Mouse (Mus musculus): ENCODE data around the gene Fgf13. TPM values are rescaled to one million over a fixed set of nuclear protein-coding genes. Genes with fewer than 3 reads are reported as not detected.

Fgf13 gene
- polyA plus RNA-seq (2017; shearing (Covaris generic)), result 1 to 10 TPM; 7.9 to 8.4 TPM

DNA sequence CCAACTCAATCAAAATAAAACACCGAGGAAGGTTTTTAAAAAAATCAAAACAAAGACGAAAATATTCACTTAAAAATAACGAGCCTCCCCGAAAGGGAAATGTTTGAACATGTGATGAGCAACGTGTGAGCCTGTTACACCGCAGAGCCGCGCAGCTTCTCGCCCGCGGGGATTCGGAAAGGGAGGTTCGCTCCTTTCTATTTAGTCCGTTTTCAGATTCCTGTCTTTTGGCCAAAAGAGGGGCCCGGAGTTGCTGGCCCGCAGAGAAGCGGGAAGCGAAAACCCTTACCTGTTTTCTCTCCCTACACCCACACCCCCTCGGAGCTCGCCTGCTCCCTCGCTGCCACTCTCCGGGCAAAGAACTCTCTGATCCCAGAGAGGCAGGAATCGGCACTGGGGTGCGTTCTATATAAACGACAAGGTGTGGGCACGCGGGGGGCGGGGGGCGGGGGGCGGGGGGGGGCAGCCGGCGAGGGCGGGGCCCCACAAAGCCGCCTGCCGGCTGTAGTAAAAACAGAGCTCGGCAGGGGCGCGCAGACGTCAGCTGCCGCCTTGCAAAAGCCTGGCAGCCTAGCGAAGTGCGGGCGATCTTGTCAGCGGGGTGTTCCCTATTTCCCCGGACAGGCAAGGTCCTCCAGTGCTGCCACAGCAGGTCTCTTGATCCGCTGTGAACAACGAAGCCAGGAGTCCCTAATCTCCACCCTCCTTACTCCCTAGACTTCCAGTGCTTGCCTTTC, at the start of gene Fgf13:
Gene Fgf13 (minus strand): TSS at position 377 of the 737 bp plus-strand sequence.
- peak; percentile 41 for ATAC-seq

DNA sequence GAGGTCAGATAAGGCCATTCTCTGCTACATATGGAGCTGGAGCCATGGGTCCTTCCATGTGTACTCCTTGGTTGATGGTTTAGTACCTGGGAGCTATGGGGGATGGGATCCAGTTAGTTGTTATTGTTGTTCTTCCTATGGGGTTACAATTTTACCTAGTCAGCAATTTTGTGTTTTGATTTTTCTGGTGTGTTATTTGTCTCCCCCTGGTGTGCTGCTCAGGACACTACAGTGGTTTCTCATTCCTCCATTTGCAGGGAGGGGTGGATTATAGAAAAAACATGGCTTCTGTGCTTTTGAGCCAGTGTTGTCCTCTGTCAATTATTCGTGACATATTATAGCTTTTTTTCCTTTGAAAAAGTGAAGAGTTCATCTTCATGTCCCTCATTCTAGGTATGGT, 38.7 kb upstream of the Fgf13 start:
- peak; percentile 46 for ATAC-seq

DNA sequence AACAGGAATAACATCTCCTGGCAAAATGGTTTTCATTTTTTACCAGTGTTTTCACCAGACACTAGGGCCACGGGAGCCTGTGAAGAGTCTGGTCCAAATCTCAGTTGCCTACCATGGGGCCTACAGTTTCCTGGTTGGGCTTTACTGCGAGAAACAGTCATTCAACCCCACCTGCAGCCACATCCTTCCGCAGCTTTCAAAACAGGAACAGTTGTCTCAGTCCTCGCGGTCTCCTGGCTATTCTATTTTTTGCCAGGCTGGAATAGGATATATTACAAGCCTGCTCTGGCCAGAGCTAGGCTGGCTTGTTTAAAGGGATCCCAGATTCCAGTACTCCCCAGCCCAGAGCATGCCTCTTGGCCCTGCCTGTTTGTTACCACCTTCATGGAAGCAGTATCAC, 21.2 kb upstream of the Fgf13 start:
- peak; percentile 82 for ATAC-seq

DNA sequence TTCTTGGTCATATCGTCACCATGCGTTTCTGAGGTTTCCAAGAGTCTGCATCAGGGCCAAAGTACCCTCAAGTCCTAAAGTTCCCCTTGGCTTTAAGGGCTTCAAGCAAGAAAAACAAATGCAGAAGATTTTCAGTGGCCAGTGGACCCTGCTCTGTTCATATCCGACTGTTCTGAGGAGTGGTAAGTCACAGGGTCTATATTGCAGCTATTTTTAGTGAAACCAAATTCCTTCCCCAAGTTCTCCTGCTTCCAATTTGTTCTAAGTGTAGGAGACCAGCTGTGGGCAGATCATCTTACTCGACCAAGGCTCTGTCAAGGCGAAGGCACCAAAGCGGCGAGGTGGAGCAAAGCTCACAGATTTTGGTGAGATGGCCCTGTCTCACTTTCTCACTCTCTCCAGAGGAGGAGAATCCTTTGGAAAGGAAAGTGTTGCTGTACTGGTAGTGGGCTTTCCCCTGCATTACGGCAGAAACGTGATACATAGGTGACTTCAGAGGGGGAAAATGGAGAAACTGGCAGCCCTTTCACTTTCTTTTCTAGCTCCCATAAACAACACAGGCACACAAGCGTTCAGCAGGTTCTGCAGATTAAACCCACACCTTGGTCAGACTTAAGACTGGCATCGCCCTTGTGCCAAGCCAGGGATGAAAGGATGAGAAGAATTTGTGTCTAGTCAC, 17.8 kb upstream of the Fgf13 start:
- ATAC-seq, result peak; percentile 41

DNA sequence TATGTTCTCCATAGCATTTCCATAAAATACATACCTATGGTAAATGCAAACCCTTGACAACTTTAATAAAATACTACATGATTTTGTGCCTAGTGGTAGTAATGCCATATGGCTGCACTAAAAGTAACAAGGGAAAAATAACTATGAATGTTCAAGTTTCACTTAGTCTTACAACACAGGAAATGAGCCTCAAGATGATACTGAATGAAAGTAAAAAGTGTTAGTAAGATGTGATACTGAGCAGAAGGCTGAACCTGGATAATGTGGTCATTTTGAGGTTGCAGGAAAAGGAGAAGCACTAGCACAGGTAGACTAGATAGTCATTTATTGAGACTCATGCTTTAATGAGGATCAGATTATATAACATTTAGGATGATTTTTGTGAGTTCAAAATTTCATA, 16.2 kb upstream of the Fgf13 start:
- ATAC-seq, result peak; percentile 55

DNA sequence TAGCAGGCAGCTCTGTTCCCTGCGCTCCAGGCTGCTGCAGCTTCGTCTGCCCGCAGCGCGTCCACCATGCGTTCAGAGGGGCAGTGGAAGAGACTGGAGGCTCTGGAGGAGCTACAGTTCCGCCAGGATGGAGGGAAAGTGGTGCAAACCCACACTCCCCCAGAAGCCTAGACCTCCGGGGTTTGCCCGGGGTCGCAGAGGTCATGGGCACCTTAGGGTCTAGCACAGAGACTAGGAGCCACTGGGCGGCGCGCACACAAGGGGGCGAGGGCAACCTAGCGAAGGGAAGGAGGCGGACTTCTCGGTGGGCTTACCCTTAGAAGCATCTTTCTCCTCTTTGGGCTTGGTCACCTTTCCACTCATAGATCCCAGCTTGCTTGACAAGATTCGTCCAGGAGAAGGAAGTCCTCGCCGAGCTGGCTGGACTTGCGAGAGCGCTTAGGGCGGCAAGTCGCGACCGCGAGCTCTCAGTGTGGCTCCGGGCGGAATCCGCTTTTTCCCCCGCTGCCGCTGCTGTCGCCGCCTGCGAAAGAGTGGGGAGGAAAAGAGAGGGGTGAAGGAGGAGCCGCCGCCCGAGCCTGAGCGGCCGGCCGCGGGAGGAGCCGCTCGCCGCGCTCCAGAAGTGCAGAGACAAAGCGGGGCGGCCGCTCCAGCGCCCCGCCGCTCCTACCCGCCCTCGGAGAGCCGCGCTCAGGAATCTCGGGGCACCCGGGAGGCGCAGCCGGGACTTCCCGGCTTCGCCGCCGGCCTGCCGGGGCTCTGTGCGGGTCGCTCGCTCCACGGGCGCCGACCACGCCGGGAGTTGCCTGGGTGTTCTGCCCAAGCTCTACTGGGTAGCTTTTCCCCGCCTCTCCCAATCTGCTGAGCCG, 811 bp downstream of the Fgf13 start:
- peak; percentile 48 for ATAC-seq

DNA sequence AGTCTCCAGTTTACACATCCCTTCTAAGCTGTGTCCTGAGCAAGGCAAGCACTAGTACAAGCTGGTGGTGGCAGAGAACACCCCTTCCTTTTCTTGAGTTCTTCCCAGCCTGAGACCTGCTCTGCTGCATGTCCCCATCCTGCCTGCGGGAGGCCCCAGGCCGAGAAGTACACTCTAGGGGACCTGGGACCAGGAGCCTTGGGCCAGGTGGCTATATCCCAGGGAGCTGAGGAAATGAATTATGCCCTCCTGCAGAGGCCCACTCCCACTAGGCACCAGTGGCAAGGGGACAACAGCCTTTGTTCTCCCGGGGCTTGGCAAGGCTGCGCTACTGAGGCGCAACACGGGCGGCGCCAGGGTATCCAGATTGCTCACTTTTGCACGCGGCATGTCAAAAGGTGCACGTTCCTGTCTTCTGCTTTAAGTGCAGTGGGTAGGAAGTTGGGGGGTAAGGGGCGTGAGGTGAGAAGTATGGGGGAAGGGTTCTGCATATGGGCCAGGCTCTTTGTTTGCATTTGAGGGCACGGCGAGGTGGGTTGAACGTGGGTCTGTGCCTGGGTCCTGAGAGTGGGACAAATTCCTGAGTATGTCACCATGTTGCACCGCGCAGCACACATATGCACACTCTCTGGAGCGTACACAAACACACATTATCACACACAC, 1.7 kb downstream of the Fgf13 start:
- ATAC-seq, result no peak

DNA sequence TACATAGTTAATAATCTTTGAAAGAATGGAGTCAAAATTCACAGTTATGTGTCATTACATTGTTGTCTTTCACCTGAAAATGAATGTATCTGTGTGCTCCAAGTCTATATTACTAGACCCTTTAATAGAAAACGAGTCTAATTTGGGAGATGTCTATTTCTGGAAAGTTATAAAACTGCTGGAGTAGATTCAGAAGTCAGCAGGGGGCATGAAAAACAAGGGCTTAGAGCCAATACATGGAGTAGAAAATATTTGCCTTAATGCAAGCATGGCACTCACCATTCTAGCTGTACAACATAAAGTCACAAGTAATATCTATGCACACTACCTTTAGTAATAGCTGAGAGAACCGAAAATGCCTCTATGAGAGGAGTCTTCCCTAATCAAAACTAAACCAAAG, 19.9 kb downstream of the Fgf13 start:
- no peak for ATAC-seq

DNA sequence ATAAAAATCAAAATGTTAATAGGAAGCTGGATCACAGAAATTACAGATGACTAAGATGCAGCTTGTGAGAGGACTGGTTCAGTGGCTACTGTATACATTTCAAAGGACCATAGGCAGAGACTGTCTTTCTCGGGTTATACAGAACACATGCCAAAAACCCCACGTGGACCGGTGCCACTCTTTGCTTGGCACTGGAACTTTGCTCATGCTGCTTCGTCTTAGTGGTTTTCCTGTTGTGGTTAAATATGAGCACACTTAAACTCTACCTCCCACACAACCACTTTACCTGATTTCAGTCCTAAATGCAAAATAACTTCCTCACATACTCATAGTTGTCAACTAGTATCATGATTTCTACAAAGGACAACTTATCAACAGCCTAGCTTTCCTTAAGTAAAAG, 59.6 kb downstream of the Fgf13 start:
- peak; percentile 92 for ATAC-seq

DNA sequence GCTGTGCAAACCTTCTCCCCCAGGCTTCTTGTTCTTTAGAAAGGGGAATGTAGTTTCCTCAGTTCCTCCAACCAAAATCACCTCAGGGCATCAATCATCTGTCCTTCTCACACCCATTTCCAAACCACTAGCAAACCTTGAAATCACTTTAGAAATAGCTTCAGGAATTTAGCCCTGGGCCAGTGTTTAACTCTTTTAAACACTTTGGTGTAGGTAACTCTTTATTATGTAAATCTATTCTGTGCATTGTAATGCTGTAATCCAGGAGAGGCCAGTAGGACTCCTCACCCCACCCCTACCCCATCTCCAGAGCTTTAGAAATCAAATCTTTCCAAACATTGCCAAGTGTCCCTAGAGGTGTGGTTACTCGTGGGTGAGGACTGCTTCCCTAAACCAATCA, 74.5 kb downstream of the Fgf13 start:
- ATAC-seq, result no peak

DNA sequence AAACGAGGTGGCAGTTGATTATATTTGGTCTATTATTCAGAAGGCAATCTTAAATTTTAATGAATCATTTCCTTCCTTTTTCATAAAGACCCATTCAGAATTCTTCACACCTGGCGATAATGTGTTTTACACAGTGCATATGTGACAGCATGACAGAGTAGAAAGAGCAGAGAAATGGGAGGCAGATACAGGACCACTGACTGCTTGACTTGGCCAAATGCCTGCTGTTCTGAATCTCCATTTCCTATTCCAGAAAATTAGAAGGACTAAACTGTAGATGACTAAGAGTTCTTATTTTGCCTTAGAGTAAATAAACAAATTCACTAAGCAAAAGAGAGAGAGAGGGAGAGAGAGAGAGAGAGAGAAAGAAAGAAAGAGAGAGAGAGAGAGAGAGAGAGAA, 82.4 kb downstream of the Fgf13 start:
- no peak for ATAC-seq

DNA sequence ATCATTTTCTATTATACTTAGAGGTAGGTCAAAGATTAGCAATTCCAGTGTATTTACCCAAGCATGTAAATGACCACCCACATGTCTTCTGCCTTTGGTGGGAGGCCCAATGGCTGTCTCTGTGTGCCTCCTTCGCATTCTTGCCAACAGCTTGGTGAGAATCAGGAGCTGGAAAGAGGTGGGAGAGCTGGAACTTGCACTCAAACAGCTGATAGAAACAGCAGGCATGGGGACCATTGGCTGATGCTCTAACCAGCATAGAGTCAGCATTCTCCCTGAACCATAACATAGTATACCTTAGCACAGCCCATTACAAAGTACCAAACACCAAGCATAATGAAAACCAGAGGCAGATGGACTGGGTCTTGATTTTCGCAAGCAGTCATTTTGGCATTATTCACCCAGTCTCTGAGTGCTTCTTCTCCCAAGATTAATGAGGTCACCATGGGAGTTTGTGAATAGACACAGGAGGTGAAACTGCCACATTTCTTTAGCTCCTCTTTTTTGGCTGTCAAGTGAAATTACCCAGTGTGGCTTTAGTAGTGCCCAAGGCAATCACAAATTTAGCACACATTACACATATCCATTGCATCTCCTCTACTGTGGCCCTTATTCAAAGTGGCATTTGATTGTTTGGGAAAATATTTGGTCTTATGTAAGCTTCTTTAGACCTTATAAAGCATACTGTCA, 165.1 kb downstream of the Fgf13 start:
- ATAC-seq, result no peak

DNA sequence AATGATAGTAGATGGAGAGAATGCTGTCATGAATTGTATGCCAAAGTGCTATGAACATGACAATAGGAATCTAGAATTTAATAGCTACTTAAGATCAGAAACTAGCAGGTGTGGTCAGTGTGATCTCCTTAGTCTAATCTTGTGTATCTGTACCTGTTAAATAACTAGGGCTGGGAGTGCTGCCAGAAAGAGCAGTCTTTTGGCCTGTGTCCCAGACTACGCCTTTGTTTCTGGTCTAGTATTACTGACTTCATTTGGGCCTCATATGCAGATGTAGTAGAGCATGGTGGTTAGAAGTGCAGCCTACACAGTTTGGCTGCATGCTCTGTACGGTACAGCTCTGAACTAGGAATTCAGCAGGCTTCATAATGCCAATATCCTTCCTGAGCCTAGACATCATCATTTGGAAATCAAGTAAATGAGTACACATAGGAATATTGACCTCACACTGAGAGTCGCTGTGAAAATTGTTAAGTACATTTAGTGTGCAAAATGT, 276.9 kb downstream of the Fgf13 start:
- no peak for ATAC-seq

DNA sequence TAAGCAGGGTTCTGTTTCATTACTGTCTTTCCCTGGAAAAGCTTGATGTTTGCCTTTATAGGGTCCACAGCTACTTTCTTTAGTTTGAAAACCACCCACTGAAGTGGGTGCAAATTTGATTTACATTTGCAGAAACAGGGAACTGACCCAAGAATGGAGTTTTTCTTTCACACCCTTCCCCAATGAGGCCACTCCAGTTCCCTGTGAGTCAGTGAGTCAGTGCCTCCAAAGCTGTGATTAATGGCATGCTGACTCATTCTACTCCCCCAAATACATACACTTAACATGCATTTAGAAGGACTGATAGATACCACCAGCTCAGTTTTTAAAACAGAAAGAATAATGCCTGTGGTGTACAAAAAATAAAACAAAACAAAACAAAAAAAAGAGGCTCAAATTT, 316.3 kb downstream of the Fgf13 start:
- no peak for ATAC-seq

DNA sequence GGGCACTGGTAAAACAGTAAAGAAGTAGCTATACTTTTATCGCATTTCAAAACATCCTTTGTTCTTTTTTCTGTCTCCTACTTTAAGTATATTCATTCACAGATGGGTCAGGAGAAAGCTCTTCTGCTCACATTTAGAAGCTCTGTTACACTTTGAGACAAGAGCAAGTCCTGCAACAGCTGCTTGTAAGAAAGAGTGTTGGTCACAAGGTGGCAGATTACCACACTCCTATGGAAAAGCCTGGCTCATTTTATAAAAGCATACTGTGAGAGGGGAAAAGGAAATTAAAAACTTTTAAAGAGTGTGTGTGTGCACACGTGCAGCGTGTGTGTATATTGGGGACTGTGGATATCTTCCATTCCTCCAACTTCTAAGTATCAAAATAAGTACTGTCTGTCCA, 324.1 kb downstream of the Fgf13 start:
- ATAC-seq, result no peak

DNA sequence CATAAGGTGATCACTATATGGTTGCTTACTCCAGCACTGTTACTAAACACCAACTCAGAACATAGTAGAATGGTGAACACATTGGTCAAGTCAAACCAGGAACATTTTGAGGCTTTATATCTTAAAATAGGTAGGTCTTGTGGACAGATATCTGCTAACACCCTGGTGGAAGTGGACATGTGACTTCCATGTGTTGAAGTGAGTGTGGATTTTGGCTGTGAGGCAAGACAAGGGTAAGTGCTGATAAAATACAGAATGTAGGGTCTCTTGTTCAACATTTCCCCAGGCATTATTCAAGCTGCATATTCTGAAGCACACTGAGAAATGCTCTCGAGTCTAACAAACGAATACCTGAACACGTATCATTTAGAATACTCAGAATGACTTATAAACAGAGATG, 324.7 kb downstream of the Fgf13 start:
- no peak for ATAC-seq

DNA sequence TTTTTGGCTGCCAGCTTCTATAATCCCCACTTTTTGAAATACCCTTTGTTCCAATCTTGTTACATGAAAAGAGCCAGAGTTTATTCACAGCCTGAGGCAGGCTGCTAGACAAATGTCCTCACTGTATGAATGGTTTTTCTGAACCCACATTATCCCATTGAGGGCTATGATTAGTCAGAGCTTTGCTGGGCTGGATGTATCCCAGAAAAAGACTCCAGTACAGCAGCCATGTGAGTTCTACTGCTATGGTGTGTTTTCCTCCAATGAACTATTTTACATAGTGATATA, 326.5 kb downstream of the Fgf13 start:
- ATAC-seq, result no peak

DNA sequence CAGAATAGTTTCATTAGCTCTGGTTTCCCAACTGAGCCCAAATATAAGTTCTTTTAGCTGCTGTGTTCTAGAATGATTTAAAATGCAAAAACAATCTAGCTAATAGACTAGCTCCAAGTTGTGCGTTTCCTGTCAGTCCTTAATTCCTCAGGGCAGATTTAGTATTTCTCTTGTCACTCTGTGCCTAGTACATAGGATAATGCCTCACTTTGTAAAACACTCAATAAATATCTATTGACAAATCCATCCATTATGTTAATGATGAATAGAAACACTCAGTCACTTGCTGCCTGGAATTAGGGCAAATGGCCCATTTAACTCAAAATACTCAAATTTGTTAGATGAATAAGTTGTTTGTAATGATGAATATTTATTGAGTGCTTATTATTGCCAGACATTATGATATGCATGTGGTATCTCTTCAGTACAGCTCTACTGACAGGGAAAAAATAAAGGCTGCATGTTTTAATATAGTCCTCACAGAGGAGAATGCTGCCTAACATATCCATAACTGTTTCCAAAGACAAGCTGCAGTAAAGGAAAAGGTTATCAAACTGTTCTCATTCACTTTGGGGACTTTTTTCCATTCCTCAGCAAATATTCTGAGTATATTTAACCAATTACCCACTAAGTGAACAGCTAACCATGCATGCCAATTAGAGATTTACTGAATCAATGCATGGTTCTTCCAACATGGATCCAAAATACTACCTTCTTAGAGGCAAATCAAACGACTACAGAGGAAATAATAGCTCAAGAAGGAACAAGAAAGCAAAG, 327.0 kb downstream of the Fgf13 start:
- ATAC-seq, result no peak

DNA sequence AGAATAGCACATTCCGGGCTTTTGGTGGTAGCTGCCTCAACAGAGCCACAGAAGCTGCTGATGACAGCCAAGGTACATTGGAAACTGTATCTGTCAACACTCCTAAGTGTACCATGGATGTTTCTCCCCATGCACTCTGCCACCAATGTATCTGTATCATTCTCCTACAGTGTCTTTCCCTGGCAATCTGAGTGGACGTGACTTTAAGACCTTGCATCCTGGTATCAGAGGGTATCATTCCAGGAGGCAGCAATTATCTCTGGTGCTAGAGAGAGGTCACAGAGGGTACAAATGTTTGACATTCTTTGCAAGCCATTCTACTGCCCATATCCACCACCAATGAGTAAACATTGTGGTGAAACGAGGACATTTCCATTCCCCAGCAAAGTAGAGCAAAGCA, 347.2 kb downstream of the Fgf13 start:
- no peak for ATAC-seq

DNA sequence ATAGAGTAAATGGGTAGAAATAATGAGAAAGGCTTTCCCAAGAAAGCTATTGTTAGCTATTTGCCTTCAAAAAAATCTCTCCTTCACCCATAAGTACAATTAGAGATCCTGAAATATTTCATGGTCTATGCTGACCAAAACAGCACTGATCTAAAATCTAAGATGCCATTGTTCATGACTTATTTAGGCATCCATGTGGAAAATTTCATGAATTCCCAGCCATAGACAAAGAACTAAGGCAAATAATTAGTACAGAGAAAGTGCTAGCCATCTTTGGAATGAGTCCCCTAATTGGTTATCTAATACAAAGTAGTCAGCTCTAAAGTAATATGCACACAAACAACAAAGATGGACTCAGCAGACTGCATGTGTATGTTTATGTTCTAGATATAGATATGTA, 366.7 kb downstream of the Fgf13 start:
- ATAC-seq, result no peak

DNA sequence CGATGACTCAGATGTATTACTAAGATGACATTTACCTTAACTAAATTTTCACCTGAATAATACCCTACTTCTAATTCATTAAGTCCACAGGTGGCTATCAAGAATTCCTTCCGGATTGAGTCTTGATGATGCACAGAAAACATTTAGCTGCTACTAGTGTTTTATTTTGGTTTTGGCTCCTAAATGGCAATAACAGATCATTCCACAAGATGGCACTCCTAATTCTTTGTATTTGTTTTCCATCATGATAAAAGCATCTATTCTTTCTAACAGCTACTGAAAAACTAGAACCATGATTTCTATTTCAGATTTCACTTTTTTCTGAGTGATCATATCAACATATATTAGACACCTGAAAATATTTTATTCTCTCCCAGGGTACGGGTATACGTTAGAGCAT, 373.7 kb downstream of the Fgf13 start:
- ATAC-seq, result no peak

DNA sequence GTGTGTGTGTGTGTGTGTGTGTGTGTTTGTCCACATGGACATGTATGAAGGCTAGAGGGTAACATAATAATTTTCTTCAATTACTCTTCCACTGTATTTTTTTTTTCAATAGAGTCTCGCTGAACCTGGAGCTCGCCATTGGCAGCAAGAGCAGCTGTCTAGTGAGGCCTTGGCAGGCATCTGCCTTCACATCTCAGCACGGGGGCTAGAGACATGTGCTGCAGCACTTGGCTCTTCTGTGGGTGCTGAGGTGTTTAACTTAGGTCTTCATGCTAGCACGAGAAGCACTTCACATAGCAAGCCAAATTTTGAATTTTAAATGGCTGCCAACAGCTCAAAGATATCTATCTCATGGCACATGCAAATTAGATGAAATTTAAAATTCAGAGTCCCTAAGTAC, 380.9 kb downstream of the Fgf13 start:
- ATAC-seq, result no peak

All from activated CD4-positive, CD25-positive, alpha-beta regulatory T cell, adult 4 months (primary cell).